Mouse (Mus musculus): ENCODE measurements around the gene Ppp1r13l. TPM values are rescaled to one million over a fixed set of nuclear protein-coding genes. Genes with fewer than 3 reads are reported as not detected.
A peak's percentile ranks its signal among the peaks of the same experiment; 100 is the strongest.

Gene Ppp1r13l
- polyA plus RNA-seq, 1 experiment from 2014 or later: 4.9 TPM

- Histone ChIP-seq H3K9ac (ENCODE audit: low read length) (peak overlapping the region; percentile 57), H3K4me3 (ENCODE audit: low read depth, low read length) (no peak overlapping the region), H3K4me1 (replicated peaks; ENCODE audit: control insufficient read depth, insufficient read depth, low read length) (peaks cover 14% of the 10 kb centered on the region), H3K4me2 (ENCODE audit: low read length) (peak overlapping the region; percentile 77; the same call in 1 of the 2 replicates), H3K27ac (ENCODE audit: low read depth) (peak overlapping the region; percentile 92; the same call in 1 of the 2 replicates), H3K36me3 (ENCODE audit: control insufficient read depth, insufficient read depth, low read length) (no peaks in the 10 kb centered on the region), H3K27me3 (replicated peaks; ENCODE audit: control insufficient read depth, insufficient read depth, low read length) (0 out of 2 replicates have a peak, but pooled peaks cover under 1% of the 10 kb centered on the region), H3K9me3 (ENCODE audit: control insufficient read depth, low read length) (no peaks in the 10 kb centered on the region)
- DNase-seq (ENCODE audit: low spot score) (no peak), ATAC-seq (replicated peaks; ENCODE audit: low FRiP score, low TSS enrichment, low read depth) (no peak)
- 86% methylated on average over 5 of the region's 5 CpGs for WGBS
These were observed 31.8 kb upstream of the Ppp1r13l start for GRCm38 (mm10) chr7:19327782-19328181.

- Histone ChIP-seq H3K27me3 (replicated peaks; ENCODE audit: control insufficient read depth, insufficient read depth, low read length) (no peaks in the 10 kb centered on the region), H3K9ac (ENCODE audit: low read length) (no peak overlapping the region), H3K36me3 (ENCODE audit: control insufficient read depth, insufficient read depth, low read length) (no peaks in the 10 kb centered on the region), H3K4me3 (ENCODE audit: low read depth, low read length) (no peak overlapping the region), H3K4me1 (replicated peaks; ENCODE audit: control insufficient read depth, insufficient read depth, low read length) (peaks cover 14% of the 10 kb centered on the region), H3K27ac (ENCODE audit: low read depth) (no peak overlapping the region), H3K9me3 (ENCODE audit: control insufficient read depth, low read length) (no peaks in the 10 kb centered on the region), H3K4me2 (ENCODE audit: low read length) (no peak overlapping the region)
- ATAC-seq (replicated peaks; ENCODE audit: low FRiP score, low TSS enrichment, low read depth) (no peak), DNase-seq (ENCODE audit: low spot score) (no peak)
These were observed 31.1 kb upstream of the Ppp1r13l start for GRCm38 (mm10) chr7:19328425-19328824.

GRCm38 (mm10) chr7:19331910-19332309 is 27.6 kb upstream of the Ppp1r13l start:
- peaks cover 6% of the 10 kb centered on the region for H3K4me1 ChIP-seq (replicated peaks; ENCODE audit: control insufficient read depth, insufficient read depth, low read length)
- H3K9ac ChIP-seq (ENCODE audit: low read length): no peak overlapping the region
- no peak overlapping the region for H3K4me2 ChIP-seq (ENCODE audit: low read length)
- H3K27me3 ChIP-seq (replicated peaks; ENCODE audit: control insufficient read depth, insufficient read depth, low read length): no peaks in the 10 kb centered on the region
- no peaks in the 10 kb centered on the region for H3K9me3 ChIP-seq (ENCODE audit: control insufficient read depth, low read length)
- WGBS: 67% methylated on average over 2 of the region's 2 CpGs
- no peak overlapping the region for H3K4me3 ChIP-seq (ENCODE audit: low read depth, low read length)
- DNase-seq (ENCODE audit: low spot score): no peak
- no peak overlapping the region for H3K27ac ChIP-seq (ENCODE audit: low read depth)
- ATAC-seq (replicated peaks; ENCODE audit: low FRiP score, low TSS enrichment, low read depth): no peak
- H3K36me3 ChIP-seq (ENCODE audit: control insufficient read depth, insufficient read depth, low read length): no peaks in the 10 kb centered on the region

- WGBS: 1% methylated on average over 52 of the region's 52 CpGs
- Histone ChIP-seq H3K4me1 (replicated peaks; ENCODE audit: control insufficient read depth, insufficient read depth, low read length) (no peaks in the 10 kb centered on the region), H3K9me3 (ENCODE audit: control insufficient read depth, low read length) (no peaks in the 10 kb centered on the region), H3K4me3 (ENCODE audit: low read depth, low read length) (peak overlapping the region; percentile 60), H3K27me3 (replicated peaks; ENCODE audit: control insufficient read depth, insufficient read depth, low read length) (no peaks in the 10 kb centered on the region), H3K36me3 (ENCODE audit: control insufficient read depth, insufficient read depth, low read length) (no peaks in the 10 kb centered on the region), H3K27ac (ENCODE audit: low read depth) (peak overlapping the region; percentile 65), H3K4me2 (ENCODE audit: low read length) (peak overlapping the region; percentile 85), H3K9ac (ENCODE audit: low read length) (peak overlapping the region; percentile 69)
- ATAC-seq (replicated peaks; ENCODE audit: low FRiP score, low TSS enrichment, low read depth): peak; percentile 47
- DNase-seq (ENCODE audit: low spot score): peak; percentile 85
These were observed 26.7 kb upstream of the Ppp1r13l start for GRCm38 (mm10) chr7:19332709-19333352.

- H3K27ac ChIP-seq (ENCODE audit: low read depth): no peak overlapping the region
- no peak for ATAC-seq (replicated peaks; ENCODE audit: low FRiP score, low TSS enrichment, low read depth)
- no peak overlapping the region for H3K4me2 ChIP-seq (ENCODE audit: low read length)
- no peaks in the 10 kb centered on the region for H3K36me3 ChIP-seq (ENCODE audit: control insufficient read depth, insufficient read depth, low read length)
- no peaks in the 10 kb centered on the region for H3K27me3 ChIP-seq (replicated peaks; ENCODE audit: control insufficient read depth, insufficient read depth, low read length)
- H3K4me3 ChIP-seq (ENCODE audit: low read depth, low read length): no peak overlapping the region
- H3K9ac ChIP-seq (ENCODE audit: low read length): no peak overlapping the region
- H3K9me3 ChIP-seq (ENCODE audit: control insufficient read depth, low read length): no peaks in the 10 kb centered on the region
- 38% methylated on average over 3 of the region's 3 CpGs for WGBS
- no peaks in the 10 kb centered on the region; the same call in 1 of the 2 replicates for H3K4me1 ChIP-seq (replicated peaks; ENCODE audit: control insufficient read depth, insufficient read depth, low read length)
- DNase-seq (ENCODE audit: low spot score): no peak
These were observed 24.0 kb upstream of the Ppp1r13l start for GRCm38 (mm10) chr7:19335583-19335982.

- no peak for ATAC-seq (replicated peaks; ENCODE audit: low FRiP score, low TSS enrichment, low read depth)
- DNase-seq (ENCODE audit: low spot score): no peak
- no peak overlapping the region for H3K27ac ChIP-seq (ENCODE audit: low read depth)
- H3K4me1 ChIP-seq (replicated peaks; ENCODE audit: control insufficient read depth, insufficient read depth, low read length): peaks cover 12% of the 10 kb centered on the region
- 0 out of 2 replicates have a peak, but pooled peaks cover 11% of the 10 kb centered on the region for H3K27me3 ChIP-seq (replicated peaks; ENCODE audit: control insufficient read depth, insufficient read depth, low read length)
- WGBS: 55% methylated on average over 10 of the region's 10 CpGs
- no peak overlapping the region for H3K4me2 ChIP-seq (ENCODE audit: low read length)
- no peak overlapping the region for H3K9ac ChIP-seq (ENCODE audit: low read length)
- H3K9me3 ChIP-seq (ENCODE audit: control insufficient read depth, low read length): no peaks in the 10 kb centered on the region
- H3K36me3 ChIP-seq (ENCODE audit: control insufficient read depth, insufficient read depth, low read length): no peaks in the 10 kb centered on the region
- H3K4me3 ChIP-seq (ENCODE audit: low read depth, low read length): no peak overlapping the region
These were observed 22.4 kb upstream of the Ppp1r13l start for GRCm38 (mm10) chr7:19337122-19337521.

- H3K9me3 ChIP-seq (ENCODE audit: control insufficient read depth, low read length): no peaks in the 10 kb centered on the region
- H3K4me1 ChIP-seq (replicated peaks; ENCODE audit: control insufficient read depth, insufficient read depth, low read length): peaks cover 12% of the 10 kb centered on the region
- H3K4me3 ChIP-seq (ENCODE audit: low read depth, low read length): no peak overlapping the region
- H3K9ac ChIP-seq (ENCODE audit: low read length): no peak overlapping the region
- DNase-seq (ENCODE audit: low spot score) (no peak), ATAC-seq (replicated peaks; ENCODE audit: low FRiP score, low TSS enrichment, low read depth) (no peak)
- H3K36me3 ChIP-seq (ENCODE audit: control insufficient read depth, insufficient read depth, low read length): no peaks in the 10 kb centered on the region
- 52% methylated on average over 2 of the region's 2 CpGs for WGBS
- 0 out of 2 replicates have a peak, but pooled peaks cover 11% of the 10 kb centered on the region for H3K27me3 ChIP-seq (replicated peaks; ENCODE audit: control insufficient read depth, insufficient read depth, low read length)
- H3K4me2 ChIP-seq (ENCODE audit: low read length): no peak overlapping the region
- H3K27ac ChIP-seq (ENCODE audit: low read depth): no peak overlapping the region
These were observed 21.5 kb upstream of the Ppp1r13l start for GRCm38 (mm10) chr7:19338060-19338459.

GRCm38 (mm10) chr7:19338596-19338995 is 21.0 kb upstream of the Ppp1r13l start:
- Histone ChIP-seq H3K9ac (ENCODE audit: low read length) (no peak overlapping the region), H3K36me3 (ENCODE audit: control insufficient read depth, insufficient read depth, low read length) (no peaks in the 10 kb centered on the region), H3K4me1 (replicated peaks; ENCODE audit: control insufficient read depth, insufficient read depth, low read length) (peaks cover 12% of the 10 kb centered on the region), H3K27me3 (replicated peaks; ENCODE audit: control insufficient read depth, insufficient read depth, low read length) (0 out of 2 replicates have a peak, but pooled peaks cover 11% of the 10 kb centered on the region), H3K4me2 (ENCODE audit: low read length) (no peak overlapping the region), H3K27ac (ENCODE audit: low read depth) (no peak overlapping the region), H3K4me3 (ENCODE audit: low read depth, low read length) (no peak overlapping the region), H3K9me3 (ENCODE audit: control insufficient read depth, low read length) (no peaks in the 10 kb centered on the region)
- DNase-seq (ENCODE audit: low spot score) (no peak), ATAC-seq (replicated peaks; ENCODE audit: low FRiP score, low TSS enrichment, low read depth) (no peak)
- 54% methylated on average over 7 of the region's 7 CpGs for WGBS

GRCm38 (mm10) chr7:19341250-19341649 is 18.3 kb upstream of the Ppp1r13l start:
- Histone ChIP-seq H3K4me1 (replicated peaks; ENCODE audit: control insufficient read depth, insufficient read depth, low read length) (peaks cover 24% of the 10 kb centered on the region), H3K36me3 (ENCODE audit: control insufficient read depth, insufficient read depth, low read length) (no peaks in the 10 kb centered on the region), H3K27ac (ENCODE audit: low read depth) (peak overlapping the region; percentile 5; the same call in 1 of the 2 replicates), H3K27me3 (replicated peaks; ENCODE audit: control insufficient read depth, insufficient read depth, low read length) (0 out of 2 replicates have a peak, but pooled peaks cover 11% of the 10 kb centered on the region), H3K9me3 (ENCODE audit: control insufficient read depth, low read length) (no peaks in the 10 kb centered on the region), H3K4me2 (ENCODE audit: low read length) (peak overlapping the region; percentile 72), H3K9ac (ENCODE audit: low read length) (no peak overlapping the region; the same call in 1 of the 2 replicates), H3K4me3 (ENCODE audit: low read depth, low read length) (peak overlapping the region; percentile 41)
- ATAC-seq (replicated peaks; ENCODE audit: low FRiP score, low TSS enrichment, low read depth) (no peak), DNase-seq (ENCODE audit: low spot score) (no peak)
- 21% methylated on average over 10 of the region's 10 CpGs for WGBS

Data from intestine, embryonic 14.5 days (tissue).